Mouse (Mus musculus) spleen, postnatal 36 days (tissue): Measurements from ENCODE around the gene Slc25a48.

ENCODE experiments used
- DNase-seq, 2 experiments: peaks; one replicate each; pipeline ENCODE4 v3.0.0; 2022; ENCODE audit warnings: low spot score in 2 of 2, mixed read lengths in 1 of 2

The Slc25a48 gene

GRCm38 (mm10) chr13:56438211-56439075 lies at the start of gene Slc25a48:
Slc25a48 (plus strand) TSS chr13:56438355.
- no peak for DNase-seq

- DNase-seq: no peak
Measured at GRCm38 (mm10) chr13:56397572-56397971, 40.6 kb upstream of the Slc25a48 start.

- DNase-seq: no peak
Measured at GRCm38 (mm10) chr13:56401186-56401585, 37.0 kb upstream of the Slc25a48 start.

GRCm38 (mm10) chr13:56403381-56404086 lies 34.6 kb upstream of the Slc25a48 start:
- DNase-seq: no peak

- no peak for DNase-seq
Measured at GRCm38 (mm10) chr13:56404511-56405140, 33.5 kb upstream of the Slc25a48 start.

GRCm38 (mm10) chr13:56412286-56412873 lies 25.8 kb upstream of the Slc25a48 start:
- DNase-seq: no peak

- no peak for DNase-seq
Measured at GRCm38 (mm10) chr13:56418685-56419483, 19.3 kb upstream of the Slc25a48 start.

- DNase-seq: no peak
Measured at GRCm38 (mm10) chr13:56419538-56419937, 18.6 kb upstream of the Slc25a48 start.

GRCm38 (mm10) chr13:56422072-56422723 lies 16.0 kb upstream of the Slc25a48 start:
- DNase-seq: peak in 1 of 2 experiments; percentile 12

- no peak for DNase-seq
Measured at GRCm38 (mm10) chr13:56425931-56426330, 12.2 kb upstream of the Slc25a48 start.

GRCm38 (mm10) chr13:56426365-56426764 lies 11.8 kb upstream of the Slc25a48 start, which contains the start of gene Gm3045:
Gm3045 (plus strand) TSS chr13:56426594.
- no peak for DNase-seq

- DNase-seq: no peak
Measured at GRCm38 (mm10) chr13:56428724-56429500, 9.2 kb upstream of the Slc25a48 start.

GRCm38 (mm10) chr13:56432496-56432895 lies 5.7 kb upstream of the Slc25a48 start:
- DNase-seq: no peak

GRCm38 (mm10) chr13:56433466-56433865 lies 4.7 kb upstream of the Slc25a48 start:
- DNase-seq: no peak

- DNase-seq: no peak
Measured at GRCm38 (mm10) chr13:56434311-56434751, 3.8 kb upstream of the Slc25a48 start.

GRCm38 (mm10) chr13:56435615-56436287 lies 2.4 kb upstream of the Slc25a48 start:
- DNase-seq: no peak

- no peak for DNase-seq
Measured at GRCm38 (mm10) chr13:56443411-56443810, 5.3 kb downstream of the Slc25a48 start.

- DNase-seq: no peak
Measured at GRCm38 (mm10) chr13:56444112-56444511, 6.0 kb downstream of the Slc25a48 start.

- DNase-seq: no peak
Measured at GRCm38 (mm10) chr13:56444996-56445395, 6.8 kb downstream of the Slc25a48 start.
